In genomic region chr1:164249332-164249711, GRCm38 (mm10) we compare ENCODE assay signal across 8 mouse cellular contexts. TPM values are rescaled to one million over a fixed set of nuclear protein-coding genes. Genes with fewer than 3 reads are reported as not detected.
DNase-seq lines count a peak whose midpoint lies in the region; ATAC-seq and TF ChIP-seq lines count a peak whose summit lies in the region.

No protein-coding gene starts in this region.

- TF ChIP-seq POLR2A in liver, adult 2 months (IDR thresholded peaks at IDR 0.05; ENCODE audit: extremely low read depth, insufficient read depth, low read length): no peak

- peaks cover 5% of the 10 kb centered on the region for H3K4me1 ChIP-seq in liver, adult 2 months (ENCODE audit: control insufficient read depth, insufficient read depth, low read length)
- H3K4me1 ChIP-seq in forebrain, embryonic 16.5 days (replicated peaks; ENCODE audit: control insufficient read depth, insufficient read depth, low read length): peaks cover 19% of the 10 kb centered on the region
- H3K4me1 ChIP-seq in liver, embryonic 14.5 days (replicated peaks; ENCODE audit: control insufficient read depth in 2 of 2, insufficient read depth in 2 of 2, low read length in 1 of 2): peaks cover 22 to 24% of the 10 kb centered on the region in 2 experiments
- peaks cover 18% of the 10 kb centered on the region for H3K4me1 ChIP-seq in stomach, embryonic 15.5 days

- peaks cover 24% of the 10 kb centered on the region; the same call in 1 of the 2 replicates for H3K79me2 ChIP-seq in liver, adult 2 months (ENCODE audit: control insufficient read depth, insufficient read depth, low read length)

- peak overlapping the region; percentile 90 for H3K27ac ChIP-seq in liver, adult 2 months (replicated peaks; ENCODE audit: insufficient read depth, low read depth, low read length)
- no peak overlapping the region for H3K27ac ChIP-seq in forebrain, embryonic 16.5 days (ENCODE audit: low read length)
- H3K27ac ChIP-seq in liver, embryonic 14.5 days: peak overlapping the region; percentile 69
- H3K27ac ChIP-seq in stomach, embryonic 15.5 days: peak overlapping the region; percentile 79

- 0 out of 2 replicates have a peak, but pooled peaks cover 1% of the 10 kb centered on the region for H3K36me3 ChIP-seq in liver, adult 2 months (ENCODE audit: control insufficient read depth, insufficient read depth, low read length)
- no peaks in the 10 kb centered on the region for H3K36me3 ChIP-seq in forebrain, embryonic 16.5 days (ENCODE audit: control insufficient read depth, insufficient read depth)
- H3K36me3 ChIP-seq in liver, embryonic 14.5 days (replicated peaks; ENCODE audit: control insufficient read depth, insufficient read depth, low read depth): no peaks in the 10 kb centered on the region
- no peaks in the 10 kb centered on the region for H3K36me3 ChIP-seq in stomach, embryonic 15.5 days

- H3K4me2 ChIP-seq in forebrain, embryonic 16.5 days (ENCODE audit: low read length): peak overlapping the region; percentile 57
- H3K4me2 ChIP-seq in liver, embryonic 14.5 days (ENCODE audit: low read depth): peak overlapping the region; percentile 91
- H3K4me2 ChIP-seq in stomach, embryonic 15.5 days: peak overlapping the region; percentile 71

- peak overlapping the region; percentile 93 for H3K9ac ChIP-seq in liver, adult 2 months (ENCODE audit: low read depth, low read length)
- peak overlapping the region; percentile 59 for H3K9ac ChIP-seq in forebrain, embryonic 16.5 days (replicated peaks; ENCODE audit: low read depth, low read length)
- H3K9ac ChIP-seq in liver, embryonic 14.5 days (replicated peaks): peak overlapping the region; percentile 87
- peak overlapping the region; percentile 51 for H3K9ac ChIP-seq in stomach, embryonic 15.5 days

- H3K4me3 ChIP-seq in liver, adult 2 months (ENCODE audit: insufficient read depth, low read depth, low read length): peak overlapping the region; percentile 90
- H3K4me3 ChIP-seq in forebrain, embryonic 16.5 days (replicated peaks; ENCODE audit: low read length): peak overlapping the region; percentile 59
- peak overlapping the region; percentile 77 to 91 for H3K4me3 ChIP-seq in liver, embryonic 14.5 days (ENCODE audit: insufficient read depth in 1 of 2, low read depth in 2 of 2, low read length in 2 of 2)
- peak overlapping the region; percentile 81 for H3K4me3 ChIP-seq in stomach, embryonic 15.5 days (replicated peaks)

- WGBS in liver, adult 2 months: under 1% methylated on average over 33 of the region's 33 CpGs
- under 1% methylated on average over 33 of the region's 33 CpGs for WGBS in forebrain, embryonic 16.5 days
- under 1% methylated on average over 33 of the region's 33 CpGs for WGBS in liver, embryonic 14.5 days (ENCODE audit: insufficient replicate concordance)
- under 1% methylated on average over 33 of the region's 33 CpGs for WGBS in stomach, embryonic 15.5 days

- no peak for TF ChIP-seq EP300 in liver, embryonic 14.5 days (IDR thresholded peaks at IDR 0.05; ENCODE audit: low read depth)

- DNase-seq in liver, adult 2 months (ENCODE audit: extremely low read depth, low read depth, low spot score): no peak
- DNase-seq in liver (no peak), ZHBTc4 (ENCODE audit: low read depth, low spot score) (peak; percentile 63)
- DNase-seq in liver, embryonic 14.5 days (ENCODE audit: low read depth in 3 of 3, low spot score in 3 of 3): peak in 1 of 3 experiments; percentile 9
- no peak for DNase-seq in retina, postnatal 1 day
- no peak for DNase-seq in kidney, adult 8-10 months

- H3K9me3 ChIP-seq in forebrain, embryonic 16.5 days (ENCODE audit: control insufficient read depth, low read length): no peaks in the 10 kb centered on the region
- no peaks in the 10 kb centered on the region for H3K9me3 ChIP-seq in liver, embryonic 14.5 days (ENCODE audit: control insufficient read depth, low read length)
- no peaks in the 10 kb centered on the region for H3K9me3 ChIP-seq in stomach, embryonic 15.5 days

- peak; percentile 31; the same call in 1 of the 2 replicates for ATAC-seq in forebrain, embryonic 16.5 days
- ATAC-seq in liver, embryonic 14.5 days (ENCODE audit: insufficient read depth): peak; percentile 24
- ATAC-seq in stomach, embryonic 15.5 days (ENCODE audit: insufficient read depth, low FRiP score, low read depth): no peak

- H3K27me3 ChIP-seq in liver, adult 2 months (ENCODE audit: control insufficient read depth, insufficient read depth, low read length): no peaks in the 10 kb centered on the region
- no peaks in the 10 kb centered on the region for H3K27me3 ChIP-seq in forebrain, embryonic 16.5 days (replicated peaks; ENCODE audit: control insufficient read depth, insufficient read depth, low read length)
- no peaks in the 10 kb centered on the region for H3K27me3 ChIP-seq in liver, embryonic 14.5 days (ENCODE audit: control insufficient read depth, insufficient read depth, low read length)
- H3K27me3 ChIP-seq in stomach, embryonic 15.5 days (replicated peaks): no peaks in the 10 kb centered on the region

- no peak for TF ChIP-seq CTCF in liver, adult 2 months (IDR thresholded peaks at IDR 0.05; ENCODE audit: low read depth, low read length)
- no peak for TF ChIP-seq CTCF in liver, embryonic 14.5 days (IDR thresholded peaks at IDR 0.05; ENCODE audit: low read depth)

RNA-seq across cellular contexts. Expression of gene Slc19a2, which starts 0.5 kb away (rescaled TPM):
- total RNA-seq in liver, adult 2 months (2014; rRNA removed): 96.1 and 121 TPM in 2 replicates
- polyA plus RNA-seq in liver, adult 2 months (2012; rRNA removed): 84.5 and 86.9 TPM in 2 replicates
- 7.5 and 8.0 TPM in 2 replicates for polyA plus RNA-seq in forebrain, embryonic 16.5 days (2015; fragmentation: Nextera tagmentation; extraction: Ambion mirVana)
- polyA plus RNA-seq in liver, embryonic 14.5 days (2012; rRNA removed): 12.8 and 13.0 TPM in 2 replicates
- 19.6 and 19.8 TPM in 2 replicates for polyA plus RNA-seq in liver, embryonic 14.5 days (2014; fragmentation: Nextera tagmentation; extraction: Ambion mirVana)
- polyA plus RNA-seq in stomach, embryonic 15.5 days (2015; fragmentation: Nextera tagmentation; extraction: Ambion mirVana): 15.5 and 17.1 TPM in 2 replicates

RNA-seq across cellular contexts. Expression of gene Ccdc181, which starts 26.1 kb away (rescaled TPM):
- 2.5 and 3.9 TPM in 2 replicates for total RNA-seq in liver, adult 2 months (2014; rRNA removed)
- polyA plus RNA-seq in liver, adult 2 months (2012; rRNA removed): 0.91 and 1.1 TPM in 2 replicates
- polyA plus RNA-seq in forebrain, embryonic 16.5 days (2015; fragmentation: Nextera tagmentation; extraction: Ambion mirVana): 22.7 and 25.5 TPM in 2 replicates
- polyA plus RNA-seq in liver, embryonic 14.5 days (2012; rRNA removed): 0.80 and 1.8 TPM in 2 replicates
- polyA plus RNA-seq in liver, embryonic 14.5 days (2014; fragmentation: Nextera tagmentation; extraction: Ambion mirVana): 2.3 and 3.7 TPM in 2 replicates
- 9.4 and 10.7 TPM in 2 replicates for polyA plus RNA-seq in stomach, embryonic 15.5 days (2015; fragmentation: Nextera tagmentation; extraction: Ambion mirVana)

RNA-seq across cellular contexts. Expression of gene Nme7, which starts 54.6 kb away (rescaled TPM):
- total RNA-seq in liver, adult 2 months (2014; rRNA removed): 12.8 and 17.1 TPM in 2 replicates
- 2.4 and 3.4 TPM in 2 replicates for polyA plus RNA-seq in liver, adult 2 months (2012; rRNA removed)
- polyA plus RNA-seq in forebrain, embryonic 16.5 days (2015; fragmentation: Nextera tagmentation; extraction: Ambion mirVana): 43.3 and 45.4 TPM in 2 replicates
- polyA plus RNA-seq in liver, embryonic 14.5 days (2012; rRNA removed): 4.2 and 6.4 TPM in 2 replicates
- 9.0 and 13.0 TPM in 2 replicates for polyA plus RNA-seq in liver, embryonic 14.5 days (2014; fragmentation: Nextera tagmentation; extraction: Ambion mirVana)
- 31.2 and 38.9 TPM in 2 replicates for polyA plus RNA-seq in stomach, embryonic 15.5 days (2015; fragmentation: Nextera tagmentation; extraction: Ambion mirVana)

RNA-seq across cellular contexts. Expression of gene Blzf1, which starts 58.0 kb away (rescaled TPM):
- 6.8 and 7.6 TPM in 2 replicates for total RNA-seq in liver, adult 2 months (2014; rRNA removed)
- polyA plus RNA-seq in liver, adult 2 months (2012; rRNA removed): 1.9 and 2.0 TPM in 2 replicates
- 31.6 and 33.7 TPM in 2 replicates for polyA plus RNA-seq in forebrain, embryonic 16.5 days (2015; fragmentation: Nextera tagmentation; extraction: Ambion mirVana)
- 2.3 and 4.1 TPM in 2 replicates for polyA plus RNA-seq in liver, embryonic 14.5 days (2012; rRNA removed)
- polyA plus RNA-seq in liver, embryonic 14.5 days (2014; fragmentation: Nextera tagmentation; extraction: Ambion mirVana): 8.5 and 9.9 TPM in 2 replicates
- 28.4 and 29.3 TPM in 2 replicates for polyA plus RNA-seq in stomach, embryonic 15.5 days (2015; fragmentation: Nextera tagmentation; extraction: Ambion mirVana)
